Mouse (Mus musculus): ENCODE measurements around the gene Hes3. TPM values are rescaled to one million over a fixed set of nuclear protein-coding genes. Genes with fewer than 3 reads are reported as not detected.

Hes3 gene
- total RNA-seq (2021): under 1 TPM in 1 of 2 experiments, not detected in 1; 0.35 TPM

DNA sequence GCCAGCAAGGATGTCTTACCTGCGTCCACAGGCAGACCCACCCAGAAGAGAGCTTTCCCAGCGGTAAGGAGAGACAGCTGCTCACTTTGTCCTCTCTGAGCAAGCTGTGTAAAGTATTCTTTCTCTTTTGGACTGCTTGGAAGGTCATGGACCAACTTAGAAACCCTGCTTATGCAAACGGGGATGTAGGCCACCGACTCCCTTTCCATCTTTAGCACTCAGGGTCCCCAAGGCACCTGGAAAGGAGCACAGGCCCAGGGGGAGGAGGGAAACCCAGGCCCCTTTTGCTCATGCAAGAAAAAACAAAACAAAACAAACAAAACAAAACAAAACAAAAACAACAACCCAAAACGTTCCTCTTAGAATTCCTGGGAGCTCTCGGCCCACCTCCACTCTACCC lies at the start of gene Hes3:
TSS of gene Hes3 (minus strand) at position 101 of the 400 bp plus-strand sequence.
- DNase-seq (ENCODE audit: low spot score in 2 of 2): no peak
- intact Hi-C loops (cut with DNase I): no loop called here

- DNase-seq (ENCODE audit: low spot score in 2 of 2): no peak
- intact Hi-C loops (cut with DNase I): no loop called here
Measured at GRCm38 (mm10) chr4:152340584-152341284, 49.3 kb upstream of the Hes3 start.

DNA sequence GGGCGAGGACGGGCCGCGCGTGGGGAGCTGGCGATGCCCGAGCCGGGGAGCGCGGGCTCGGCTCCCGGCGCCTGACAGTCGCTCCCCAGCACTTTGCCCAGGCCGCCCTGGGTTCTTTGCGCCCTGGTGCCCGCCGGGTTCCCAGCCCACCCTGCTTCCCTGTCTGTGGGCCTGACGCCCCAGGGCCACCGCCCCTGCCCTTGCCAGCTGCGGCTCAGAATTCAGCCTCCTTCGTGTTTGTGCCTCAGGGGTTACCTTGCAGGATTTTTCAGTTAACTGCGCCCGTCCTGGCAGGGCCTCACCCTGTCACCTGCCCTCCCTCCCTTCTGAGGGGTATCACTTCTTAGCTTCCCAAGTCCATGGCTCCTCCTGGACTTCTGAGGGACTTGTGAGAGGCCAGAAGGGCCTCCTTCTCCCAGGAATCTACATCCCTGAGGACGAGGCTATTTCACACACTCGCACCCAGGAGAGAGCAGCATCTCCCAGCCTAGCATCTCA lies 47.9 kb upstream of the Hes3 start:
- DNase-seq (ENCODE audit: low spot score in 2 of 2): no peak
- intact Hi-C loops (cut with DNase I): loop anchor here (5.0 kb wide), 1 partner anchor 153 kb away; no protein-coding TSS in a partner anchor

- intact Hi-C loops (cut with DNase I): loop anchor here (5.0 kb wide), 1 partner anchor 154 kb away; no protein-coding TSS in a partner anchor
- peak; percentile 72 to 80 for DNase-seq (ENCODE audit: low spot score in 2 of 2)
Measured at GRCm38 (mm10) chr4:152338419-152339292, 47.2 kb upstream of the Hes3 start, which contains the start of gene Chd5. Gene Chd5 (plus strand): TSS chr4:152338651.

DNA sequence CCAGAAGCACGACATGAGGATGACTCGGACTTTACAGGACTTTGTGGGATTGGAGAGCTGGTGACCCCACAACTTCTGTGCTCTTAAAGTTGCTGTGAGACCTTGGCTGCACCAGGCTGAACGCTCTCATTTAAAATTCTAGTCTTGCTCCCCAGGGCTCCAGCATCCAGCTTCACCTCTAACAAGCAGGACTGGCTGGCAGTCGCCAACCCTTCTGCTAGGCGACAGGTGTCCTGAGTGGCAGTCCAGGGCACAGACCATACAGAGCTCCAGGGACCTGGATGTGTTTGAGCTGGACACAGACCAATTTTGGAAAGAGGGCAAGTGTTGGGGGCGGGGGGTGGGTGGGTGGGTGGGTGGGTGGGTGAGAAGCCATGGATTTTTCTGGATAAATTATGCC lies 46.3 kb upstream of the Hes3 start:
- DNase-seq (ENCODE audit: low spot score in 2 of 2): no peak
- intact Hi-C loops (cut with DNase I): loop anchor here (5.0 kb wide), 1 partner anchor 155 kb away; no protein-coding TSS in a partner anchor

DNA sequence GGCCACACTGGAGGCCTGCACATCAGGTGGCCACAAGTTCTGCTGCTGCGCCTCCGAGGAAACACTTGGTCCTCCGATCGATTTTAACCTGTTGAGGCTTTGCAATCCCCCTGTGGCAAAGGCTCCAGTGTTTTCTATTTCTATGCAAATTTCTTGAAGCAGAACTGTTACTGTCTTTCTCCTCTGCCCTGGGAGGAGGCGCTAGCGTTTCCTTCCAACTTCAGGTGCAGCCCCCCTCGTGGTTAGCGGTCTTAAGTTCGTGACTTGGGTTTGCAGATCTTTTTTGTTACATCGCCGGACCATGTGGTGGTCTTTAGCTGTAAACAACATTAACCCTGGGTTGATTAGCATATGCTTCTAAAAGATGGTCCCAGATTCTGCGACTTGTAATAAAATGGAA lies 42.1 kb upstream of the Hes3 start:
- DNase-seq (ENCODE audit: low spot score in 2 of 2): no peak
- intact Hi-C loops (cut with DNase I): loop anchor here (5.0 kb wide), 2 partner anchors 49 to 99 kb away; no protein-coding TSS in a partner anchor

GRCm38 (mm10) chr4:152332952-152333351 lies 41.5 kb upstream of the Hes3 start:
- peak in 1 of 2 experiments; percentile 67 for DNase-seq (ENCODE audit: low spot score in 2 of 2)
- intact Hi-C loops (cut with DNase I): loop anchor here (5.0 kb wide), 2 partner anchors 49 to 99 kb away; no protein-coding TSS in a partner anchor

GRCm38 (mm10) chr4:152328691-152329090 lies 37.2 kb upstream of the Hes3 start:
- no peak for DNase-seq (ENCODE audit: low spot score in 2 of 2)
- intact Hi-C loops (cut with DNase I): no loop called here

- no peak for DNase-seq (ENCODE audit: low spot score in 2 of 2)
- intact Hi-C loops (cut with DNase I): no loop called here
Measured at GRCm38 (mm10) chr4:152326543-152326942, 35.1 kb upstream of the Hes3 start.

DNA sequence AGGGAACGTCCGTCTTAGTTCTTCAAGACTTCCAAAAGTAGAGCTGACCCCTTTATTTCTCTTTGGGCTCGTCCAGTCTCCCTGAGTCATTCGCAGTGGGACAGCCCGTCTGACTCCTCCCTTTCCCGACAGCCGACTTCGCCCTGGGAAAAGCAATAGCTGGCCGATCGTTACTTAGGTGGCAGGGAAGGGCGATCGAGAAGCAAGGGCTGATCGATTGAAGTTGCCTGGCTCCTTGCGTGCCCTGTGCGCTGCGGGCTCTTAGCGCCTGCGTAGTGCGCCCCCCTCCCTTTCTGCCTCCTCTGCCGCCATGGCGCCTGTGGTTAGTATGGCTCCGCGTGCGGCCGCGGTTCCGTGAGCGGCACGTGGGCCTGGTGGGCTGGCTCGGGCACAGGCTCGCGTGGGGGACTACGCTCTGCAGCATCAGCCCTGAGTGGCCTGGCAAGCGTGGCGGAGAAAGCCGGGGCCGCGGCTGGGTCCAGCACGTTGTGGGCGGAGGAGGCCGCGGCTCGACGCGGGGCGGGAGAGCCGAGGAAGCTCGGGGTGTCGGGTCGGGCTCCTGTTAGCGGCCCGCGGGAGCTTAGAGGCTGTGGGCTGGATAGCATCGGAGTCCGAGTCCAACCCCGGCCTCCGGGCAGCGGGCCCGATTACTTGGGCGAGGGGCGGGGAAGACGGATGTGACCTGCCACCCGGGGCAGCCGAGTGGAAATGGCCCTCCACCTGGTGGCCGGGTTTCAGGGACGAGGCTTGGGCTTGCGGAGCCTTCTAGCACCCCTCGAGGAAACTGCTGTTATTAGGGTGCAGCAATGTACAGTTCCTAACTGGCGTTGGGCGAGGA lies 34.3 kb upstream of the Hes3 start, which contains the start of gene Rpl22:
TSS of gene Rpl22 (plus strand) at position 169 of the 838 bp plus-strand sequence.
- intact Hi-C loops (cut with DNase I): no loop called here
- peak; percentile 95 for DNase-seq (ENCODE audit: low spot score in 2 of 2)

DNA sequence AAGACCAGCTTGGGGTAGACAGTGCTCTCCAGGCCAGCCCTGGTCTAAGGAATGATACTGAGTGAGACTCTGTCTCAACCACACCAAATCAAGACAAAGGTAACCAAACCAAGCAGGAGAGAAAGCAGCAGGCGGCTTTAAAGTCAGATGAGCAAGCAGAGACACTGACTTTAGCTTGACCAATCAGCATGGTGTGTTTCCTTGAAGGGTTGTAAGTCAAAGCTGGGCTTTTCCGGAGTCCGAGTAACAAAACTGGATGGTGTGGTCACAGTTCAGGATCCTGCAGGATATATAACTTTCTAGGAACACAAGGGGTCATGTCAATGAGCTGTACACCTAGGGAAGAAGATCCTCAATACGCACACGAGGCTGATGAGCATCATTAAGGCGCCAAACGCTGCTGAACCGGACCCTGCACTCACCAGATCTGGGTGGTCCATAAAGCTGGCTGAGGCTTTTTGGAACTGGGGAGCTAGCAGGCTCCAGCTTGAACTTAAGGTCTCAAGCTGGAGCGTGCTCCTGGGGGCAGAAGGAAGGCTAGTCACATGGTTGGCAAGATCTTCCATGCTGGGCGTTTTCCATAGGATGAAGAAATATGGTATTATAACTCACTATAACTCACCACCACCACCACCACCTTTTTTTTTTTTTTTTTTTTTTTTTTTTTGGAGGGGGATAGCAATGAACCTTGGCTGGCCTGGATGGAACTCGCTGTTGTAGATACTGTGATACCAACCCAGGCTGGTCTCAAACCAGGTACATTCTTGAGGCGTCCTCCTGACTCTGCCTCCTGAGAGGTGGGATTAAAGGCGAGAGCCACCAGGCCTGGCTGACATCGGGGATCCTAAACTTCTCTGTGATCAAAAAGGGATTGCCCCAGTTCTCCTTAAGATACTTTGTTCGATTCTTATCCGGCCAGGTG lies 33.4 kb upstream of the Hes3 start:
- intact Hi-C loops (cut with DNase I): no loop called here
- DNase-seq (ENCODE audit: low spot score in 2 of 2): no peak

DNA sequence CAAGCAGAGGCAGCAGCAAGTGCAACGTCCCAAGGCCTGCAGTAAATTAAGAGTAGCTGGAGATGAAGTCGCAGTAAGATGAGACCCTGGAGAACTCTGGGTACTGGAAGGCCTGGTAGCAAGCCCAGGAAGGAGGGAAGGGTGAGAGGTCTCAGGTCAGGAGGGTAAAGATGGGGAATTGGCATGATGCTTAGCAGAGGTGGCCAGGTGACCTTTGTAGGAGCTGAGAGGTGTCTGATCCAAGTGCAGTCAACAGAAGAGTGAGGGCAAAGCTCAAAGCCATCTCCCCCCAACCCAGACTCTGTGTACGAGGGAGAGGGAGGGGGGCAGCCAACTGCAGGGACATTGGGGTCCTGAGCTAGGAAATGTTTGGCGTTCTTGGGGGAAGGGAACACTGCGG lies 30.0 kb upstream of the Hes3 start:
- intact Hi-C loops (cut with DNase I): no loop called here

DNA sequence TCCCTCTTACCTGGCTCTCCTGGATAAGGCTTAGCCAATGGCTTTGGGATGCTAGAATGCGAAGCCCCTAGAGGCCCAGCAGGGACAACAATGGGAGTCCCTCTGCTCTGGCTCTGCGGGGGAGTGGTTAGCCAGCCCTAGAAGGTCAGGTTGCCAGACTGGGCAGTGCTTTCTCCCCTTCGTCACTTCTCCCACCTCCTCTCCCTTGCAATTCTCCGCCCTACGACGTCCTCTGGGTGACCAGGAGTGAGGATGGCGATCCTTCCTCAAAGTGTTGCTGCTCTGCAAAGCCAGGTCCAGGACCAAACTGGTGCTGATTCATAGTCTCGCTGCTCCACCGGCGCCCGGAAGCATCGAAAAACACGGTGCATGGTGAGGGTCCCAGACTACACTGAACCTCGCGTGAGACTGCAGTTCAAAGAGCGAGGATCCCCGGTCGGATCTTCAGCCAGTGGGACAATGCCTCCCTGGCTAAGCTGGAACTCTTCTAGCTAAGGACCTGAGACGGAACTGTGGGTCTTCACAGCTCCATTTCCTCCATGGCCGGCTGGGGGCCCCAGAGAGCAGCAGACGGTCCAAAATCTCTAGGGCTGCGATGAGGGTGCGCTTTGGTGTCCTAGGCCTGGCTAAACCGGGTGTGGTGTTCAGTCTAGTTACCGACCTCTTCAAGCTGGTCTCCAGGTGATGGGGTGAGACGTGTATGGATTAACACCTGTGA lies 27.2 kb upstream of the Hes3 start, which contains the start of gene Rnf207:
TSS of gene Rnf207 (minus strand) at position 477 of the 718 bp plus-strand sequence.
- DNase-seq (ENCODE audit: low spot score in 2 of 2): peak in 1 of 2 experiments; percentile 50
- intact Hi-C loops (cut with DNase I): no loop called here

More for the DNA sequence above, 30.0 kb upstream of the Hes3 start:
- DNase-seq (ENCODE audit: low spot score in 2 of 2): no peak

GRCm38 (mm10) chr4:152317631-152318033 lies 26.2 kb upstream of the Hes3 start:
- intact Hi-C loops (cut with DNase I): no loop called here
- DNase-seq (ENCODE audit: low spot score in 2 of 2): no peak

DNA sequence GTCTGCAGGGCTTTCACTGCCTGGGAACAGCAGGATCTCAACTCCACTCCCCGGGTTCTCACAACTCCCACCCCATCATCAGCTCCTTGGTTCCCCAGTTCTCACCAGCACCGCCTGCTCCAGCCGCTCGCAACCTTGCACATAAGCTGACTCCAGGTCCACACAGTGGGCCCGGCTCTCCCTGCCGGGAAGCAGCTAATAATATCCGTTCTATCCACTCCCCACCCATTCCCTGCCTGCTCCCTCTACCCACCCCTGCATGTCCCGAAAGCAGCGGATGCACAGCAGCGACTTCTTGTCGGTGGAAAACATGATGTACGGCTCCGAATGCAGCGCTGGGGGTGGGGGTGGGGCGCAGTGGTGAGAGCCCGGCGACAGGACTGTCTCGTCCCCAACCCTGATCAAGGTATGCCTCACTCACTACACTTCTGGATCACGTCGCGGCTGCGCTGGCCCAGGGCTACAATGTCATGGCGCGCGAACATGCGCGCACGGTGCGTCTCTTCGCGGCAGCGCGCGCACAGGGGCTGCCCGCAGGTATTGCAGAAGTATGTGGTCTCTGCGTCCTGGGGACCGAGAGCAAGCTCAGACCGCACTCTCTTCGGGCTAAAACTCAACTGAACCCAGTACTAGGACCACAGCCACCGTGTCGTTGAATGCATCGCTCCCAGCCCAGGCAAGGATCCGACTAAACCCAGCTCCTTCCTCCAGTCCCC lies 24.2 kb upstream of the Hes3 start:
- intact Hi-C loops (cut with DNase I): no loop called here
- DNase-seq (ENCODE audit: low spot score in 2 of 2): peak; percentile 43 to 48

DNA sequence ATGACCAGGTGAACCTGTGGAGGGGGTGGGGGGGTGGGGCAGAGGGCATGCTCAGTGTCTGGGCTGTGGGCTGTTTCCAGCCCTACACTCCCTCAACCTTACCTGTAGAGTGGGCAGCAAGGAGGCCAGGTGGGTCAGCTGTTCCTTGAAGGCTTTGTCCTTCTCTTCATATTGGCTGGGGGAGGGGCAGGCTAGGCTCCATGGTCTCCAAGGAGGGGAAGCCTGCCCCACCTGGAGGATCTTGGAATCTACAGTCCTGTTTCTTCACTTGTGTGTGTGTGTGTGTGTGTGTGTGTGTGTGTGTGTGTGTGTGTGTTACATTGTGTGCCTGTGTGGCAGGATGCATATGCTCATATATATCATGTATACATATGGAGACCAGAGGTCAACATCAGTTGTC lies 22.5 kb upstream of the Hes3 start:
- intact Hi-C loops (cut with DNase I): no loop called here
- no peak for DNase-seq (ENCODE audit: low spot score in 2 of 2)

DNA sequence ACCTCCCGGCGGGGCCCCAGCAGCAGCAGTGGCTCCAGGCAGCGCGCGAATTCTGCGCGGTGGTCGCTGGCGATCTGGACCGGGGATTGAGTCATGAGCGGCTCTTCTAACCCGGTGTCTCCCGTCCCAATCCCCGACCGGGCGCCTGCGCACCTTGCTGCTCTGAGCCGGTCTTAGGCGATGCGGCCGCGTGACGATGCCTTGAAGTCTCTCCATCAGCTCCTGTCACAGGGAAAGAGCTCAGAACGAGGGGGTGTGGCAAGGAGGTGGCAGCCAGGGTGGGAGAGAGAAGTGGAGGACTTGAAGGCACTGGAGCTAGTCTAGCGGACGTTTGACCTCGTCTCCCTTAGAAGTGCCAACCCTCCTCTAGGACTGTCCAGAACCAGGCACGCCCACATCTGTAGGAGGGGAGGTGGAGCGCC lies 21.8 kb upstream of the Hes3 start:
- intact Hi-C loops (cut with DNase I): no loop called here
- peak; percentile 24 to 45 for DNase-seq (ENCODE audit: low spot score in 2 of 2)

Data from left cerebral cortex, postnatal 36 days (tissue).